Mouse (Mus musculus): ENCODE results near the gene Gipr.

DNA sequence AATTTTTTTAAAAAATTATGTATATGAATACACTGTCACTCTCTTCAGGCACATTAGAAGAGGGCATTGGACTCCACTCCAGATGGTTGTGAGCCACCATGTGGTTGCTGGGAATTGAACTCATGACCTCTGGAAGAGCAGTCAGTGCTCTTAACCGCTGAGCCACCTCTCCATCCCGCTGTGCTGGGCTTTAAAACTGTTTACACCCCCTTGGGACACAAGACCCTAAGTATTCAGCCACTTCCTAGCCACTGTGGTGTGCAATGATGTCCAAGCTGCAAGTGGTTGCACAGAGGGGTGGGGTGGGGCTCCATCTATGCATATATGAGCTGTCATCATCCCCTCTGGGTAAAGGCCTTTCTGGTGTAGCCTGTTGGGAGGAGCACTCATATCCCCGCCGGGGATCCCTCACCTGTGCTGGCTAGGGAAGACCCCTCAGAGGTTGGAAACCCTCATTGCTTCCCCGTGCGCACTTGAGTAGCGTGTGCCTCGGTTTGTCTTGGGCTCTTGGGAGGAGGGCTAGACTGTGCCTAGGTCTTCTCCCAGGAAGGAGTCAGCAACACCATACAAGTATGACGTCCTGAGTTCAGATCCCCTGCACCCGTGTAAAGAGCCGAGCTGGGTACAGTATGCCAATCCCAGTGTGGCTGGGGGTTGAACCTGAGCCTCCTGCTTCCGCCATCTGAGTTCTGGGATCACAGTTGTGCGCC lies 42.4 kb upstream of the Gipr start:
- TF ChIP-seq CTCF (IDR thresholded peaks at IDR 0.05; ENCODE audit: extremely low read depth, insufficient read depth, insufficient read length, insufficient replicate concordance) (no peak), POLR2A (IDR thresholded peaks at IDR 0.05; ENCODE audit: low read depth, low read length) (no peak)

Data from spleen, adult 2 months (tissue).